Mouse (Mus musculus): ENCODE results near the gene Lmo4. TPM values are rescaled to one million over a fixed set of nuclear protein-coding genes. Genes with fewer than 3 reads are reported as not detected.

The Lmo4 gene
- polyA plus RNA-seq, 1 experiment, result 39.7 TPM

DNA sequence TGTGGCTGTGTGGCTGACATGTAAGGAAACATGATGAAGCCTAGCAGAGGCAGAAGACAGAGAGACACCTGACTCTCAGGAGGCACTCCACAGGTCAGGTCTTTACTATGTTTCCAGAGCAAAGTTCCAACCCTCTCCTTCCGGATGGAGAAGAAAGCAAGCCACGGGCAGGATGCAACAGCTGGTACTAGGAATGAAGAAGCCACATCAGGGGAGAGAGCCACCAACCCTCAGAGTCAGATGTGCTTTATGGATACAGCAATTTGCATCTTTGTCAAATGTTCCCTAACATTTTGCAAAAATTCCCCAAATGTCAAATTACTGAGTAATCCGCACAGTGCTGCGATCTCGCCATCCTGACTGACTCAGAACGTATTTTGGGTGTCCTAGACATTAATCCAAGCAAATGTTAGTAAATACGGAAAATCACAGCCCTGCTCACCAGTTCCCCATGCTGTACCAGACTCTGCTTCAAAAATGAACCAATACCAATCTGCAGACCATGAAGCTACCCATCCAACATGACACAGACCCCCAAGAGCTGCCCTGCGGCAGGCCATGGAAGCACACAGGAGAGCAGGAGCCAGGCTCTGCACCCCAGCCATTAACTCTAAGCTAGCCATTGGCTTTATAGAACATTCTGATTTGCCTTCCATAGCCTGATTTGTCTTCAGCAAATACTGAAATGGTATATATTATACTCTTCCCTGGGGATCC, 38.4 kb downstream of the Lmo4 start:
- H3K27me3 ChIP-seq (ENCODE audit: control insufficient read depth, insufficient read depth, insufficient read length), result no peaks in the 10 kb centered on the region
- TF ChIP-seq MYOG (IDR thresholded peaks at IDR 0.05; ENCODE audit: control insufficient read depth, extremely low read depth, insufficient read length) (no peak), FOSL1 (IDR thresholded peaks at IDR 0.05; ENCODE audit: insufficient read depth, low read length, poor library complexity, severe bottlenecking) (no peak), CEBPB (IDR thresholded peaks at IDR 0.05; ENCODE audit: low read depth) (no peak), CTCF (IDR thresholded peaks at IDR 0.05; ENCODE audit: control insufficient read depth, insufficient read depth, insufficient read length) (no peak), MAX (IDR thresholded peaks at IDR 0.05) (no peak), MYOD1 (IDR thresholded peaks at IDR 0.05; ENCODE audit: control insufficient read depth, insufficient read length, low read depth) (no peak), USF1 (IDR thresholded peaks at IDR 0.05; ENCODE audit: low read depth) (no peak)

DNA sequence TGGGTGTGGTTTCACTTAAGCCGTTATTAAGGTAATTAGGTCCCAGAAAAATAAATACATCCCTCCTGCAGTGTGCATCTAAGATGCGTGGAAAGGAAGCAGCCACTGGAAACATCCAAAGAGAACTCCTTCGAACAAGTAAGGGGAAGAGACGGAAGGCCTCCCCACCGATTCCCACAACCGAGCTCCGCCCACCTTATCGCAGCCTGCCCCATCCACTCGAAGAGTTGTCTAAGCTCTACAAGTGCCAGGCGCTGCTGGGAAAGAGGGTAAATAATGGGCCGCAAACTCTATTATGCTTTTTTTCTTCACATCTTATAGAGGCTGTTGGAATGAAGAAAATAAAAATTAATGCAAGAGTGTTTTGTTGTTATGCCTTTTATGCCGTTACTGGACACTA, 39.6 kb downstream of the Lmo4 start:
- H3K79me3 ChIP-seq (ENCODE audit: low read depth), result no peaks in the 10 kb centered on the region
- no peaks in the 10 kb centered on the region for H3K36me3 ChIP-seq (ENCODE audit: control insufficient read depth, insufficient read depth)
- no peaks in the 10 kb centered on the region for H3K27me3 ChIP-seq (ENCODE audit: control insufficient read depth, insufficient read depth, insufficient read length)
- H3K79me2 ChIP-seq (ENCODE audit: control insufficient read depth, insufficient read depth), result no peaks in the 10 kb centered on the region
- H3ac ChIP-seq (ENCODE audit: control insufficient read depth, insufficient read length, low read depth), result no peak overlapping the region
- no peak overlapping the region for H3K4me3 ChIP-seq (ENCODE audit: insufficient read depth, poor library complexity, severe bottlenecking)
- TF ChIP-seq MAX (IDR thresholded peaks at IDR 0.05) (no peak), CEBPB (IDR thresholded peaks at IDR 0.05; ENCODE audit: low read depth) (no peak), CTCF (IDR thresholded peaks at IDR 0.05; ENCODE audit: control insufficient read depth, insufficient read depth, insufficient read length) (no peak), USF1 (IDR thresholded peaks at IDR 0.05; ENCODE audit: low read depth) (no peak), MYOG (IDR thresholded peaks at IDR 0.05; ENCODE audit: control insufficient read depth, extremely low read depth, insufficient read length) (no peak), FOSL1 (IDR thresholded peaks at IDR 0.05; ENCODE audit: insufficient read depth, low read length, poor library complexity, severe bottlenecking) (no peak), MYOD1 (IDR thresholded peaks at IDR 0.05; ENCODE audit: control insufficient read depth, insufficient read length, low read depth) (no peak)

More for the DNA sequence above, 38.4 kb downstream of the Lmo4 start:
- H3K36me3 ChIP-seq (ENCODE audit: control insufficient read depth, insufficient read depth), result no peaks in the 10 kb centered on the region
- H3K79me2 ChIP-seq (ENCODE audit: control insufficient read depth, insufficient read depth), result no peaks in the 10 kb centered on the region
- H3K79me3 ChIP-seq (ENCODE audit: low read depth), result no peaks in the 10 kb centered on the region
- no peak overlapping the region for H3ac ChIP-seq (ENCODE audit: control insufficient read depth, insufficient read length, low read depth)
- H3K4me3 ChIP-seq (ENCODE audit: insufficient read depth, poor library complexity, severe bottlenecking), result no peak overlapping the region

DNA sequence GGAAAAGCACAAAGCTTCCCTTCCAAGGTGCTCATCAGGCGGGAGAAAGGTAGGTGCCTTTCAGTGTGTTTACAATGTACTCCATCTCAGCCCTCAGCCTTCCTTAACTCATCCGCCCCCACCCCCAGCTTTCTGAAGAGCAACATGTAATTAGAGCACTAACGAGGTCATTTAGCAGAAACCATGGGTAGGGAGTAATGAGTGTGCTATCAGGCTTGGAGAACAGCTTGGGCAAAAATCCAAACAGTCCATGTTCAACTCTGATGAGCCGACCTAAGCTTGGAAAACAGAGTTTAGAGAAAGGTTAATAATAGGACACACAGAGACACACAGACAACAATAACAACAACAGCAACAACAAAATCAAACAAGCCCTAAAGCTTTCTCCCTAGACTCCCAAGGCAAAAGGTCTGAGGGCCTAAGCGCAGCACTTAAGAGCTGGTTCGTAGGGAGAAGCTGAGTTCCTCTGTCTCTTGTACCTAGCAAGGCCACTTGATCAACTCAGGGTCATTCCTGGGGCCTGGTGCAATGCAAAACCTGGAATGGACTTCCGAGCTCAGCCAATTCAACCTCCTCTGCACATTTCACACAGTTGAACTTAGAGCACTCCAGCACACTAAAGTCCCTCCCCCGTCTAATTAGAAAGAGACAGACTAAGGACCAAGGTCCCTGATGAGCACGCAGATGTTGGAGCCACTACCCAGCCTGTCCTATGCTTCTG, 40.2 kb downstream of the Lmo4 start:
- H3K4me3 ChIP-seq (ENCODE audit: insufficient read depth, poor library complexity, severe bottlenecking), result no peak overlapping the region
- no peaks in the 10 kb centered on the region for H3K36me3 ChIP-seq (ENCODE audit: control insufficient read depth, insufficient read depth)
- no peaks in the 10 kb centered on the region for H3K79me2 ChIP-seq (ENCODE audit: control insufficient read depth, insufficient read depth)
- TF ChIP-seq USF1 (IDR thresholded peaks at IDR 0.05; ENCODE audit: low read depth), result no peak
- TF ChIP-seq MAX (IDR thresholded peaks at IDR 0.05), result no peak
- no peak for TF ChIP-seq MYOG (IDR thresholded peaks at IDR 0.05; ENCODE audit: control insufficient read depth, extremely low read depth, insufficient read length)
- TF ChIP-seq CEBPB (IDR thresholded peaks at IDR 0.05; ENCODE audit: low read depth), result no peak
- no peak for TF ChIP-seq MYOD1 (IDR thresholded peaks at IDR 0.05; ENCODE audit: control insufficient read depth, insufficient read length, low read depth)
- TF ChIP-seq FOSL1 (IDR thresholded peaks at IDR 0.05; ENCODE audit: insufficient read depth, low read length, poor library complexity, severe bottlenecking), result no peak
- TF ChIP-seq CTCF (IDR thresholded peaks at IDR 0.05; ENCODE audit: control insufficient read depth, insufficient read depth, insufficient read length), result no peak
- H3ac ChIP-seq (ENCODE audit: control insufficient read depth, insufficient read length, low read depth), result no peak overlapping the region
- no peaks in the 10 kb centered on the region for H3K27me3 ChIP-seq (ENCODE audit: control insufficient read depth, insufficient read depth, insufficient read length)
- H3K79me3 ChIP-seq (ENCODE audit: low read depth), result no peaks in the 10 kb centered on the region

DNA sequence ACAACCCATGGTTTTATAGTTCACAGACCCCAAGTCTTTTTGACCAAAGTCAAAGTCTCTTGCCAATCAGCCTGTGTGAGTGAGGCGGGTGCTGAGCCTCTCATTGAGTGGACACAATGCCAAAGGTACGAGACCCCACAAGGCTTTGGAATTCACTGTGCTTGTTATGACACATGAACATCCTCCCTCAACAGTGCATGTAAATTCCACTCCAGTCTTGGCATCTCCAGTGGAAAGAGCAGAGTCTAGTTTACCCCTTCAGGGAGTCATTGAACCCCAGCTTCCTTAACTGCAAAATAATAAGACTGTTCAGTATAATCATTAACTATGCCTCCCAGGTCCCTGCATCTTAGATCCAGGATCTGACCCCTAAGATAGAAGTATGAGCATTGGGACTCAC, 41.3 kb downstream of the Lmo4 start:
- H3K27me3 ChIP-seq (ENCODE audit: control insufficient read depth, insufficient read depth, insufficient read length), result no peaks in the 10 kb centered on the region
- H3K4me3 ChIP-seq (ENCODE audit: insufficient read depth, poor library complexity, severe bottlenecking), result no peak overlapping the region
- H3K79me3 ChIP-seq (ENCODE audit: low read depth), result no peaks in the 10 kb centered on the region
- H3ac ChIP-seq (ENCODE audit: control insufficient read depth, insufficient read length, low read depth), result no peak overlapping the region
- no peaks in the 10 kb centered on the region for H3K79me2 ChIP-seq (ENCODE audit: control insufficient read depth, insufficient read depth)
- H3K36me3 ChIP-seq (ENCODE audit: control insufficient read depth, insufficient read depth), result no peaks in the 10 kb centered on the region
- TF ChIP-seq MAX (IDR thresholded peaks at IDR 0.05) (no peak), CTCF (IDR thresholded peaks at IDR 0.05; ENCODE audit: control insufficient read depth, insufficient read depth, insufficient read length) (no peak), USF1 (IDR thresholded peaks at IDR 0.05; ENCODE audit: low read depth) (no peak), MYOD1 (IDR thresholded peaks at IDR 0.05; ENCODE audit: control insufficient read depth, insufficient read length, low read depth) (no peak)

DNA sequence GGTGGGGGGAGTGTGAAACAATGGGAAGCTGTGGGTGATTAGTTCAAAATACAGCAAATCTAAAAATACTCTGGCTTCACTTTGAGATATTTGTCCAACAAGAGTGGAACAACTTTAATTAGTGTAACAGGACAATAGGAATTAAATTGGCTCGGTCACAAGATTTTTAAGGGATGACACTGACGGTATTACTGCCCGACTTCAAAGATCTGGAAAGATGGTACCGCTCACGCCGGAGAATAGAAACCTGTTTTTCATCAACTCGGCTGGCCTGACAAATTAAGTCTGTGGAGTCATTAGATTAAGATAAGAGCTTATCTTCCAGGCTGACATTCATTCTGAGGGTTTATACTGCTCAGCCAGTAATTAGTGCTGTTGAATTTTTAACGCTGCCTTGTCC, 42.9 kb downstream of the Lmo4 start:
- no peak overlapping the region for H3K4me3 ChIP-seq (ENCODE audit: insufficient read depth, poor library complexity, severe bottlenecking)
- no peaks in the 10 kb centered on the region for H3K27me3 ChIP-seq (ENCODE audit: control insufficient read depth, insufficient read depth, insufficient read length)
- no peak for TF ChIP-seq MYOG (IDR thresholded peaks at IDR 0.05; ENCODE audit: control insufficient read depth, extremely low read depth, insufficient read length)
- TF ChIP-seq MAX (IDR thresholded peaks at IDR 0.05), result no peak
- TF ChIP-seq CEBPB (IDR thresholded peaks at IDR 0.05; ENCODE audit: low read depth), result no peak
- no peak for TF ChIP-seq FOSL1 (IDR thresholded peaks at IDR 0.05; ENCODE audit: insufficient read depth, low read length, poor library complexity, severe bottlenecking)
- no peak for TF ChIP-seq USF1 (IDR thresholded peaks at IDR 0.05; ENCODE audit: low read depth)
- no peak for TF ChIP-seq MYOD1 (IDR thresholded peaks at IDR 0.05; ENCODE audit: control insufficient read depth, insufficient read length, low read depth)
- no peak for TF ChIP-seq CTCF (IDR thresholded peaks at IDR 0.05; ENCODE audit: control insufficient read depth, insufficient read depth, insufficient read length)
- H3K36me3 ChIP-seq (ENCODE audit: control insufficient read depth, insufficient read depth), result no peaks in the 10 kb centered on the region
- H3K79me2 ChIP-seq (ENCODE audit: control insufficient read depth, insufficient read depth), result no peaks in the 10 kb centered on the region
- H3K79me3 ChIP-seq (ENCODE audit: low read depth), result no peaks in the 10 kb centered on the region
- no peak overlapping the region for H3ac ChIP-seq (ENCODE audit: control insufficient read depth, insufficient read length, low read depth)
